Mouse (Mus musculus): ENCODE data around the gene Psmd12. TPM values are rescaled to one million over a fixed set of nuclear protein-coding genes. Genes with fewer than 3 reads are reported as not detected.

The Psmd12 gene
- polyA plus RNA-seq, 2 experiments = 45.6 to 103 TPM

GRCm38 (mm10) chr11:107459828-107460227, 19.5 kb upstream of the Psmd12 start:
- 75% methylated on average over 7 of the region's 7 CpGs for WGBS (ENCODE audit: insufficient replicate concordance)
- H3K4me2 ChIP-seq (ENCODE audit: low read depth) = no peak overlapping the region
- H3K9ac ChIP-seq (replicated peaks) = no peak overlapping the region
- no peak for TF ChIP-seq CTCF (IDR thresholded peaks at IDR 0.05; ENCODE audit: low read depth)
- TF ChIP-seq EP300 (IDR thresholded peaks at IDR 0.05; ENCODE audit: low read depth) = no peak
- H3K4me1 ChIP-seq (replicated peaks; ENCODE audit: control insufficient read depth in 2 of 2, insufficient read depth in 2 of 2, low read length in 1 of 2) = peaks cover 5 to 6% of the 10 kb centered on the region in 2 experiments; a peak in 2 of 4 replicates
- H3K27ac ChIP-seq = no peak overlapping the region
- no peaks in the 10 kb centered on the region for H3K36me3 ChIP-seq (replicated peaks; ENCODE audit: control insufficient read depth, insufficient read depth, low read depth)
- no peak overlapping the region for H3K4me3 ChIP-seq (ENCODE audit: insufficient read depth in 1 of 2, low read depth in 2 of 2, low read length in 2 of 2)
- DNase-seq (ENCODE audit: low read depth in 3 of 3, low spot score in 3 of 3) (no peak), ATAC-seq (ENCODE audit: insufficient read depth) (no peak)
- no peaks in the 10 kb centered on the region for H3K27me3 ChIP-seq (ENCODE audit: control insufficient read depth, insufficient read depth, low read length)
- H3K9me3 ChIP-seq (ENCODE audit: control insufficient read depth, low read length) = no peaks in the 10 kb centered on the region

- Histone ChIP-seq H3K36me3 (replicated peaks; ENCODE audit: control insufficient read depth, insufficient read depth, low read depth) (no peaks in the 10 kb centered on the region), H3K27ac (no peak overlapping the region), H3K4me2 (ENCODE audit: low read depth) (no peak overlapping the region), H3K4me3 (ENCODE audit: insufficient read depth in 1 of 2, low read depth in 2 of 2, low read length in 2 of 2) (no peak overlapping the region), H3K27me3 (ENCODE audit: control insufficient read depth, insufficient read depth, low read length) (no peaks in the 10 kb centered on the region), H3K9ac (replicated peaks) (no peak overlapping the region), H3K9me3 (ENCODE audit: control insufficient read depth, low read length) (no peaks in the 10 kb centered on the region), H3K4me1 (replicated peaks; ENCODE audit: control insufficient read depth in 2 of 2, insufficient read depth in 2 of 2, low read length in 1 of 2) (peaks cover 16 to 17% of the 10 kb centered on the region in 2 experiments)
- ATAC-seq (ENCODE audit: insufficient read depth) (no peak), DNase-seq (ENCODE audit: low read depth in 3 of 3, low spot score in 3 of 3) (no peak)
- 80% methylated on average over 3 of the region's 3 CpGs for WGBS (ENCODE audit: insufficient replicate concordance)
- TF ChIP-seq EP300 (IDR thresholded peaks at IDR 0.05; ENCODE audit: low read depth) (no peak), CTCF (IDR thresholded peaks at IDR 0.05; ENCODE audit: low read depth) (peak; percentile 79)
Measured at GRCm38 (mm10) chr11:107462478-107462877, 16.8 kb upstream of the Psmd12 start.

- Histone ChIP-seq H3K9ac (replicated peaks) (no peak overlapping the region), H3K4me2 (ENCODE audit: low read depth) (no peak overlapping the region), H3K27ac (no peak overlapping the region), H3K9me3 (ENCODE audit: control insufficient read depth, low read length) (no peaks in the 10 kb centered on the region), H3K4me1 (replicated peaks; ENCODE audit: control insufficient read depth in 2 of 2, insufficient read depth in 2 of 2, low read length in 1 of 2) (peaks cover 22 to 23% of the 10 kb centered on the region in 2 experiments), H3K4me3 (ENCODE audit: insufficient read depth in 1 of 2, low read depth in 2 of 2, low read length in 2 of 2) (no peak overlapping the region), H3K36me3 (replicated peaks; ENCODE audit: control insufficient read depth, insufficient read depth, low read depth) (no peaks in the 10 kb centered on the region), H3K27me3 (ENCODE audit: control insufficient read depth, insufficient read depth, low read length) (no peaks in the 10 kb centered on the region)
- WGBS (ENCODE audit: insufficient replicate concordance) = 86% methylated on average over 12 of the region's 12 CpGs
- DNase-seq (ENCODE audit: low read depth in 3 of 3, low spot score in 3 of 3) = no peak
- TF ChIP-seq EP300 (IDR thresholded peaks at IDR 0.05; ENCODE audit: low read depth) (no peak), CTCF (IDR thresholded peaks at IDR 0.05; ENCODE audit: low read depth) (no peak)
- no peak for ATAC-seq (ENCODE audit: insufficient read depth)
Measured at GRCm38 (mm10) chr11:107463251-107463681, 16.0 kb upstream of the Psmd12 start.

- ATAC-seq (ENCODE audit: insufficient read depth) (no peak), DNase-seq (ENCODE audit: low read depth in 3 of 3, low spot score in 3 of 3) (no peak)
- H3K9me3 ChIP-seq (ENCODE audit: control insufficient read depth, low read length) = no peaks in the 10 kb centered on the region
- H3K4me2 ChIP-seq (ENCODE audit: low read depth) = no peak overlapping the region
- 54% methylated on average over 6 of the region's 6 CpGs for WGBS (ENCODE audit: insufficient replicate concordance)
- no peak overlapping the region for H3K27ac ChIP-seq
- TF ChIP-seq CTCF (IDR thresholded peaks at IDR 0.05; ENCODE audit: low read depth) (no peak), EP300 (IDR thresholded peaks at IDR 0.05; ENCODE audit: low read depth) (no peak)
- no peak overlapping the region for H3K4me3 ChIP-seq (ENCODE audit: insufficient read depth in 1 of 2, low read depth in 2 of 2, low read length in 2 of 2)
- H3K4me1 ChIP-seq (replicated peaks; ENCODE audit: control insufficient read depth in 2 of 2, insufficient read depth in 2 of 2, low read length in 1 of 2) = peaks cover 26 to 28% of the 10 kb centered on the region in 2 experiments
- no peak overlapping the region for H3K9ac ChIP-seq (replicated peaks)
- H3K27me3 ChIP-seq (ENCODE audit: control insufficient read depth, insufficient read depth, low read length) = no peaks in the 10 kb centered on the region
- no peaks in the 10 kb centered on the region for H3K36me3 ChIP-seq (replicated peaks; ENCODE audit: control insufficient read depth, insufficient read depth, low read depth)
Measured at GRCm38 (mm10) chr11:107464141-107464540, 15.1 kb upstream of the Psmd12 start.

GRCm38 (mm10) chr11:107465041-107465440, 14.2 kb upstream of the Psmd12 start:
- no peak for TF ChIP-seq EP300 (IDR thresholded peaks at IDR 0.05; ENCODE audit: low read depth)
- no peak for TF ChIP-seq CTCF (IDR thresholded peaks at IDR 0.05; ENCODE audit: low read depth)
- Histone ChIP-seq H3K4me1 (replicated peaks; ENCODE audit: control insufficient read depth in 2 of 2, insufficient read depth in 2 of 2, low read length in 1 of 2) (peaks cover 26 to 28% of the 10 kb centered on the region in 2 experiments), H3K27ac (no peak overlapping the region), H3K4me3 (ENCODE audit: insufficient read depth in 1 of 2, low read depth in 2 of 2, low read length in 2 of 2) (no peak overlapping the region), H3K4me2 (ENCODE audit: low read depth) (no peak overlapping the region), H3K36me3 (replicated peaks; ENCODE audit: control insufficient read depth, insufficient read depth, low read depth) (no peaks in the 10 kb centered on the region), H3K9ac (replicated peaks) (no peak overlapping the region), H3K27me3 (ENCODE audit: control insufficient read depth, insufficient read depth, low read length) (no peaks in the 10 kb centered on the region), H3K9me3 (ENCODE audit: control insufficient read depth, low read length) (no peaks in the 10 kb centered on the region)
- no peak for ATAC-seq (ENCODE audit: insufficient read depth)
- DNase-seq (ENCODE audit: low read depth in 3 of 3, low spot score in 3 of 3) = no peak
- WGBS (ENCODE audit: insufficient replicate concordance) = 77% methylated on average over 4 of the region's 4 CpGs
